Mouse (Mus musculus): ENCODE measurements at regions not wholly inside any gene's neighbourhood (a gene's known extent, or its start where the extent isn't known, plus 50 kb on each side); places are given as distances from the start of the nearest gene placed in this dataset.

- ATAC-seq (replicated peaks; ENCODE audit: low FRiP score, low TSS enrichment, poor library complexity, severe bottlenecking) = no peak
These were observed 107.4 kb upstream of the Insig1 start for GRCm38 (mm10) chr5:27963765-27964164.

GRCm38 (mm10) chr5:27995186-27995585, 76.0 kb upstream of the Insig1 start:
- ATAC-seq (replicated peaks; ENCODE audit: low FRiP score, low TSS enrichment, poor library complexity, severe bottlenecking) = peak; percentile 89

- ATAC-seq (replicated peaks; ENCODE audit: low FRiP score, low TSS enrichment, poor library complexity, severe bottlenecking) = no peak
These were observed 73.4 kb upstream of the Insig1 start for GRCm38 (mm10) chr5:27997751-27998150.

- ATAC-seq (replicated peaks; ENCODE audit: low FRiP score, low TSS enrichment, poor library complexity, severe bottlenecking) = peak; percentile 83
These were observed 68.2 kb upstream of the Insig1 start for GRCm38 (mm10) chr5:28002922-28003321.

GRCm38 (mm10) chr5:28003756-28004486, 67.2 kb upstream of the Insig1 start:
- no peak for ATAC-seq (replicated peaks; ENCODE audit: low FRiP score, low TSS enrichment, poor library complexity, severe bottlenecking)

- no peak for ATAC-seq (replicated peaks; ENCODE audit: low FRiP score, low TSS enrichment, poor library complexity, severe bottlenecking)
These were observed 66.7 kb upstream of the Insig1 start for GRCm38 (mm10) chr5:28004487-28004827.

GRCm38 (mm10) chr5:28009386-28009785, 61.8 kb upstream of the Insig1 start:
- ATAC-seq (replicated peaks; ENCODE audit: low FRiP score, low TSS enrichment, poor library complexity, severe bottlenecking) = no peak

- ATAC-seq (replicated peaks; ENCODE audit: low FRiP score, low TSS enrichment, poor library complexity, severe bottlenecking) = no peak
These were observed 61.3 kb upstream of the Insig1 start for GRCm38 (mm10) chr5:28009871-28010270.

GRCm38 (mm10) chr5:28010529-28010928, 60.6 kb upstream of the Insig1 start:
- no peak for ATAC-seq (replicated peaks; ENCODE audit: low FRiP score, low TSS enrichment, poor library complexity, severe bottlenecking)

GRCm38 (mm10) chr5:28012496-28012895, 58.7 kb upstream of the Insig1 start:
- ATAC-seq (replicated peaks; ENCODE audit: low FRiP score, low TSS enrichment, poor library complexity, severe bottlenecking) = no peak

- peak; percentile 88 for ATAC-seq (replicated peaks; ENCODE audit: low FRiP score, low TSS enrichment, poor library complexity, severe bottlenecking)
These were observed 57.4 kb upstream of the Insig1 start for GRCm38 (mm10) chr5:28013619-28014273.

GRCm38 (mm10) chr5:28019864-28020263, 51.3 kb upstream of the Insig1 start:
- no peak for ATAC-seq (replicated peaks; ENCODE audit: low FRiP score, low TSS enrichment, poor library complexity, severe bottlenecking)
